Mouse (Mus musculus): ENCODE results near the gene Xlr4a. TPM values are rescaled to one million over a fixed set of nuclear protein-coding genes. Genes with fewer than 3 reads are reported as not detected.
A peak's percentile ranks its signal among the peaks of the same experiment; 100 is the strongest.
"Not testable (repeated sequence)": the region's sequence is repeated elsewhere in the genome, so short reads cannot be mapped to it uniquely, and the experiment has no call there.

Gene Xlr4a
- under 1 TPM in 1 of 2 experiments, not detected in 1; 0.32 TPM for total RNA-seq (2021)
- long read RNA-seq, partial matches to known transcripts: 0 of 1 reads
- long read RNA-seq, other reads (novel, unspliced or antisense): 1 of 1 reads

DNA sequence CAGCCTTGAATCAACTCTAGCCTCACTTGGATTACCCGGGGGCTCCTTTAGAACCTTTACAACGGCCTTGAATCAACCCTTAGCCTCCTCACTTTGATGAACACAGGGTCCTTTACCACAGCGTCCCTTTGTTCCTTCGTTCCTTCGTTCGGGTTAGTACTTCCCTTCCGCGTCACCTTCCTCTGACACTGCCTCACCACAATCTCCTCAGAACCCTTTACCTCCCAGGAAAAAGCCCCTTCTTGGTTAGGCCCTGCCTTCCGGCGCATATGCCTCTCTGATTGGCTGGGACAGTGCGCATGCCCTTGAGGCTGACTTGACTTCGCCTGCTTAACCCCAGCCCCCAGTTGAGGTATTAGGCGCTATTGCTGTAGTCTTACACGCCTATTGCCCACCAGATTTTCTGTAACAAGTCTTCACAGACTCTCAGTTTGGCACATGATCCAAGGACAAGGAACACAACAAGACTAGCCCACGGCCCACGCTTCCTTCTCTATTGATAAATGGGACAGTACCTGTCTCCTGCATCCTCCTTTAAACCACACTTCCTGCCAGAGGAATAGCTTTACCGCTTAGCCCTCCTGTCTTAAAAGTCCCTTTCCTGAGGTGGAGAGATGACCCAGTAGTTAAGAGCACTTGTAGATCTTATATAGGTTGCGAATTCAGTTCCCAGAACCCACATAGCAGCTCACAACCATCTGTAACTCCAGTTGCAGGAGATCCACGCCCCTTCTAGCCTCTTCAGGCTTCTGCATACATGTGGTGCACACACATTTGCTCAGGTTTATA, at the start of gene Xlr4a:
Gene Xlr4a (minus strand): TSS at position 212 of the 789 bp plus-strand sequence.
- DNase-seq (ENCODE audit: low spot score in 2 of 2): not testable (repeated sequence)

DNA sequence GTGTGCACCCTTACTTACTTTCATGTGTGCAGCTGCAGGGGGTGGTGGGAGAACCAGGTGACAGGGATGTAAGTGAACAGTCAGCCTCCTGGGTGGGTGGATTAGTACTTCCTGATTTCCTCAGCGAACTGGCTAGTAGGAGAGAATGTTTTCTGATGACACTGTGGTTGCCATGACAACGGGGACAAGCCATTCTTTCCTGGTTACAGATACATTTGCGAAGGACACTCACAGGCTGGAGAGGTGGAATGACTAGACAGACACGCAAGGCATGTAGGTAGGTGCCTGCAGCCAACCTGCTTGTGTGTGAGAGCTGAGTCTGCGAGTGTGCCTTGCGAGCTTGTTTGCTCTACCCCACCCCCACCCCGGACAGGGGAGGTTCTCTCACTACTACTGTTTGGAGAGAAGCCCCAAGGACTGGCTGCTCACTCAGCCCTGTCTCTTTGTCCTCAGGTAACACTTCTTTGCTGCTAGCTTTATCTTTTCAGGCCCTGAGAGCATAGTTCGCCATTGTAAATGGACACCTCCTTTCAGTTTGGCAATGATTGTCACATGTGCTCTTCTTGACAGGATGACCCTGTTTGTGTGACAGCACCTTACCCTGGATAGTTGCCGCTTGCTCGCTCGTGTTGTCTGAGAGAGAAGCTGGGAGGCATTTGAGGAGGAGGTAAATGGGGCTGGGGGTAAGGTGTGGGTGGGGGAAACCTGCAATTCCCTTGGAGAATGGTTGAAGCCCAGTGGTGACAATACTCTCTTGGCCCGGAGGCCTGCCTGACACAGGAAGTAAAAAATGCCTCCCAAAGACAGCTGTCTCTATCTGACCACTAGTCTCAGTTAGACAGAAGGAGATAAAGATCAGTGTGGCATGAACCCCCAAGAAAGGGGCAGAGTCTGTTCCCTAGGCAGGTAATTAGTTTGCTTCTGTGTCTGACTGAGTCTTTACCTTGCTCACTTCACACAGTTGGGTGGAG, 40.9 kb upstream of the Xlr4a start:
- DNase-seq (ENCODE audit: low spot score in 2 of 2): not testable (repeated sequence)

DNA sequence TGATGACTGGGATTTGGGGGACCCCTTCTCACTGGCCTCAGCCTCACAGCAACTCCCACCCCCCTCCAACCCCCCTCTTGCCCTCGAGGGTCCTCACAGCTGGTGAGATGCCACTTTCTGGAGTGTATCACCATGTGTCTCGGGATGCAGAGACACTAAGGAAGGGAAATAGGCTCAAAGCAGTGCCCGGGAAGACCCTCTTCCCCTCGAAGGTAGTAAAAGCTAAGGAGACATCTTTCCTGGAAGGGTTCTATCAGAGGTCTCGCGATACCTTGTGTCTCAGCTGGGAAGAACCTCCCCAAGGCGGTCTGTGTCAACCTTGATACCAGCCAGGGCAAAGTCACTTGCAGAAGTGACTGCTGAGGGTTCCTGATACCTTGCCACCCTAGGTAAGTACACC, 34.5 kb upstream of the Xlr4a start, which contains the start of gene Gm14685:
Gene Gm14685 (plus strand): TSS at position 301 of the 400 bp plus-strand sequence.
- not testable (repeated sequence) for DNase-seq (ENCODE audit: low spot score in 2 of 2)

DNA sequence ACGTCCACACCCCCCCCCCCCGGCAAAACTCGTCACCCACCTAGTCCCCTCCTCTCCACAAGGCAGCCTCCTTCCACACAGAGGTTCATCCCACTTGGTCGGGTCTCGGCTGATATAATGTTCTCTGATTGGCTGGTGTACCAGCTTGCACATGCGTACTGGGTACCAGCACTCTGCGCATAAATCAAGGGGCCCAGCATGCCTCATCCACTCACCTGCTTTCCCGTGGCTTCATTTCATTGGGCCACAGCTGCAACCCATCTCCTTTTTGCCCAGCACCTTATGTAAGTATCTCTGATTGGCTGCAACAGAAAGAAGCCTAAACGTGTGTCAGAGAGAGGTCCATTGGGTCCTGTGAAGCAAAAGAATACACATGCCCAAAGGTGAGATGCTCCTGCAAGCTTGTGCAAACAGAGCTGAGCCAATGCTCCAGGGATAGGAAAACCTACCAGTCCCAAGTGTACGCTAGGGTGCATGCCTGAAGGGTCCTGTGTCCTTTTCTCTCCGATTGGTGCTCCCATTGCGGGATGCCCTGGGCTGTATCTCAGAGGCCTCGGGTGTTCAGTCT, 14.7 kb upstream of the Xlr4a start, which contains the start of gene Xlr3a:
Gene Xlr3a (minus strand): TSS at position 155 of the 568 bp plus-strand sequence.
- DNase-seq (ENCODE audit: low spot score in 2 of 2): not testable (repeated sequence)

DNA sequence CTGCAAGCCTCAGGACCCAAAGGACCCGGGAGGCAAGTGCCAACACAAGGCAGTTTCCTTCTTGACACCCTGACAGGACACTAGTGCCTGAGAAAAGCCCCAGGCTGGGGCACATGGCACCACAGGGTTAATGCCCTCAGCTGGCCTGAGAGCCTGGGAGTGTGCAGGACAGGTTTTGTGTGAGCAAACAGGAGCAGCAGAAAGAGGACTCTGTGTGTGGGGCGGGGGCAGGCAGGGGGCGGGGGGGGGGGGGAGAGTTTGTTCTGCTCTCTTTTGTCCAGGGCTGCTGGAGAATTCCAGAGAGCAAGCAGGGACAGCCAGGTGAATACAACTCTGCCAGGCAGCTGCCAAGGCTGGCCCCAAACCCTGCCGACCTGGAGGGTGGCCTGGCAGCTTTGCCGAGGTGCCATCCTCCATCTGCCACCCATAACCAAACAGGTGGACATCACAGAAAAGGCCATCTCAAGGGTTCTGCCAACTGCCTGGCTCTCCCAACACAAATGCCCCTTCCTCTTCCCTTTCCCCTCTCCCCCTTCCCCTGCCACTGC, 15.4 kb downstream of the Xlr4a start:
- DNase-seq (ENCODE audit: low spot score in 2 of 2): not testable (repeated sequence)

DNA sequence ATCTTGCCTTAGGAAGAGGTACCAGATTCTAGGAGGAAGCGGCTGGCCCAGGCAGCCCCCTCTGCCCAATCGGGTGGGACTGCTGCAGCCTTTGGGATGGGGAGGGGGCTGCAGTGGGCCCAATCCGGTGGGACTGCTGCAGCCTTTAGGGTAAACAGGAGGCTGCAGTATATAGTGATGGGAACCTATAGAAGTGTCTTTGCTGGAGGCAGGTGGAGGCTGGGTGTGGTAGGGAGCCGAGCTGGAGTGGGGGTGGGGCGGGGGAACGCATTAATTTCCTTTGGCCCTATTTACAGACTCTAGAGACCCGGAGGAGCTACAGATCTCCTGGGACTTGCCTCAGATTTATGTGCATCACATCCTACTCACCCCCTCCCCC, 17.9 kb downstream of the Xlr4a start, which contains the start of gene Pnma3:
Gene Pnma3 (plus strand): TSS at position 373 of the 379 bp plus-strand sequence.
- peak in 1 of 2 experiments; percentile 16 for DNase-seq (ENCODE audit: low spot score in 2 of 2)

DNA sequence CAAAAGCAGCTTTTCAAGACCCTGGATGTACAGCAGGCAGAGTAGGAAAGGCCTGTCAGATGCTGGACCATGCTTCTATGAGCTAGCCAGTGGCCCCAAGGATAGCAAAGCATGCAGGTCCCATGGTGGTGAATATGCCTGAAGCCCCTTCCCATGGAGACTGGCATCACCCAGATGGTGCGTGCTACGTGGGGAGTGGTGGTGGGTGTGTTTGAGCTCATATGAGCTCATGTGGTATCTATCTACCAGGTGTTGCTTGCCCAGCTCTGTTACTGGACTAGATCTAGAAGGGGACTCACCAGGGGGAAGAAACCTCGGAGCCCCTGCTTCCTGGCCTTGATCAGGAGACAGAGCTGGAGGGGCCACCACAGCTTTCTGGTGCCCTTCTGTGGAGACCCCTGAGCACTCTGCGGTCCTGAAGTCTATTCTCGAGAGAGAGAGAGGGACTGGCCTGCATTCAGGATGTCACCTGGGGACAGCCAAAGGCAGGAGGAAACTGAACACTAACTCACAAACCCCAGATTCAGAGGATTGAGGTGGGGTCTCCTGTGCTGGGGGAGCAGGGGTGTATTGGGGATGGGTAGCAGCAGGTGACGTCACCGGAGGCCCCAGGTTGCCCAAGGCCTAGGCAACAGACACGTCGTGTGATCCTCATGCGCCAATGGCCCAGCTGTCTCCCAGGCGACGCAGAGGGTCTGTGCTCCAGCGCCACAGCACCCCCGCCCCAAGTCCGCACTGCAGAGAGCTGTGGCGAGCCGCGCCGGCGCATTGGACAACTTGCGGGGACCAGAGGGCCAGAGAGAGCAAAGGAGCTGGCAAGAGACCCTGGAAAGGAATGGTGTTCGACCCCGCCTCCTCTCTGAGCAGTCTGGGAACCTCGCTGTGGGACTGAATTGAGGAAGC, 18.5 kb downstream of the Xlr4a start:
- DNase-seq (ENCODE audit: low spot score in 2 of 2): peak; percentile 45 to 63

DNA sequence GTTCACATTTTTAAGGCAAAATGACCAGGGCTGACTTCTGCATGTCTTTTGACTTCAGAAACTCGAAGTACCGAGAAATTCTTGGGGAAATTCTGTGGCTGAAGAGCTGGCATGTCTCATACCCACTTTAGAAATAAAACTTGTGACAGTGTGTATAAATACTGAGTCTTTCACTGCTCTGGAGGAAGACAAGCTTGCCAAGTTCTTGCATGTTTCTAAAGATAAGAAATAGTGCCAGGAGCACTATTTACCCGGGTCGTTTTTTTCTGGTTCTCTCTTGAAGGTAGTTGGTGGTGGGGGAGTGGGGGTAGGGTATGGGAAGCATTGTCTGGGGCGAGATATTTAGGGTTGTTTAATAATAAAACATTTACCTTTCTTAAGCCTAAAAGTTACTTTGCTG, 20.0 kb downstream of the Xlr4a start:
- DNase-seq (ENCODE audit: low spot score in 2 of 2): no peak

DNA sequence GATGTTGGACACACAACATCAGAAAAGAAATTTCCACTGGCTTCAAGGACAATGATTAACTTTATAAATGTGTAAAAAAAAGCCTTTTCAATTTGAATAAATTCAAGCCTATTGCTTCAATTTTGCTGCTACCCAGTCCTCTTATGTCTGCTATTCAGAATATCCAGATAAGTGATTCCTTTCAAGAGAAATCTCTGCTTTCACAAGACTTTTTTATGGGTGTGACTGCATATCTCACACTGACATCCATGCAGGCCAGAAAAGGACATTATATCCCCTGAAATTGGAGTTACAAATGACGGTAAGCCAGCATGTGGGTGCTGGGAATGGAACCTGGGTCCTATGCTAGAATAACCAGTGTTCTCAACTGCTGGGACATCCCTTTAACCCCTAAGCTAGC, 20.8 kb downstream of the Xlr4a start:
- DNase-seq (ENCODE audit: low spot score in 2 of 2): no peak

DNA sequence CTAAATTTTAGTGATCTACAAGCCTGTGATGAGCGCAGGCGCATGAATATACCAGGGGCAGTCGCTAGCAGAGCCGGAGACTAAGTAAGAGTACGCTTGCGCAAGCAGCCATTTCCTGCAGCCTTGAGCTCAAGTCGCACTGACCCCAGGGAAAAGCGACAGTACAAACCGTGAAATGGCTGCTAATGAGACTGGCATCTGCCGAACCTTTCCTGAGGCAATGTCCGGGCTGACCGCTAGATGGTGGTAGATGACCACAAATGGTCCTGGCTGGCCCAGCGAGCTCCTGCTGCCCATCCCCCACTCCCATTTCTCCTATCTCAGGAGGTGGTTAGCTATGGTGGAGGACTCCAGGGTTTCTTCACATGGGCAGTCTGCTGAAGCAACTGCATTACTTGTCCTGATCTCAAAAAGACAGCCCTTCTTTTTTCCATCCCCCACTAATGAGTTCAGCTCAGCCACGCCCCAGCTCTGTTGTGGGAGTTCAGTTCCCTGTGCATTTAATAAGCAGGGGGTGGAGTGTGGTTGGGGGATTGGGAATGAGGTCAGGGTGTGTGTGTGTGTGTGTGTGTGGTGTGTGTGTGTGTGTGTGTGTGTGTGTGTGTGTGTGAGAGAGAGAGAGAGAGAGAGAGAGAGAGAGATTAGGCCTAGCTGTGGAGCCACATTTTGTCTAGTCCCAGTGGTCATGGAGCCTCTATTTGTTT, 28.3 kb downstream of the Xlr4a start:
- DNase-seq (ENCODE audit: low spot score in 2 of 2): peak; percentile 97

DNA sequence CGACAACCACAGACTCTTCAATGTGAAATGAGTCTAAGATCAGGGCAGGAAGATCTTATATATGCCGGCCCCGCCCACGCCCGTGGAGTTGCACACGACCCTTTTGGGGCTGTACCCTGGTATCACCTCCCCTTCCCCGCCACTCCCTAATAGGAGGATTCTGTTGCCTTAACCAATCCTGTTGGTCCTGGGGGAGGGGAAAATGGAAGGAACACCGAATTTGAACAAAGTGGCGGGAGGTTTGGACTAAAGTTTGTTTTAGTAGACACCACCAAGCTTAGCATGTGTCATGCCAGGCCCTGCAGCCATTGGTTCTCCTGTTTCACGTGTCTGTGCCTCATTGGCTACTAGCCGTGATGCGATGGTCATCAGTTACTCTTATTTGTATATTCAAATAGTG, 42.6 kb downstream of the Xlr4a start:
- DNase-seq (ENCODE audit: low spot score in 2 of 2): no peak

DNA sequence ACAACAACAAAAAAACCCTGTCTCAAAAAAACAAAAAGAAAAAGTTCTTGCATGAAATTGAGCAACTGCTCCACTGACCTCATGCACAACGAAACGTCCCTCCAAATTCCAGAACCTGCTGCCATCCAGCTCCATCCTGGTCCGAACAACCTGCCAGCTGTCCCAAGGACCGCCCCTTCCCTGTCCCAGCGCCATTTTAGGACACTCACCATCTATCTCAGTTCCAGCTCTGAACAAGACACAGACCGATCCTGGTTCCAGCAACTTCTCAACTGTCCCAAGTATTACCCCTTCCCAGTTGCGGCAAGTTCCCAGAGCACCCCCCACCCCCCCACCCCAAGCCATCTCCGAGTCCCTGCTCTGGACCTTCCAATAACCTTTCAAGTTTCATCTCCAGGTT, 43.4 kb downstream of the Xlr4a start:
- no peak for DNase-seq (ENCODE audit: low spot score in 2 of 2)

DNA sequence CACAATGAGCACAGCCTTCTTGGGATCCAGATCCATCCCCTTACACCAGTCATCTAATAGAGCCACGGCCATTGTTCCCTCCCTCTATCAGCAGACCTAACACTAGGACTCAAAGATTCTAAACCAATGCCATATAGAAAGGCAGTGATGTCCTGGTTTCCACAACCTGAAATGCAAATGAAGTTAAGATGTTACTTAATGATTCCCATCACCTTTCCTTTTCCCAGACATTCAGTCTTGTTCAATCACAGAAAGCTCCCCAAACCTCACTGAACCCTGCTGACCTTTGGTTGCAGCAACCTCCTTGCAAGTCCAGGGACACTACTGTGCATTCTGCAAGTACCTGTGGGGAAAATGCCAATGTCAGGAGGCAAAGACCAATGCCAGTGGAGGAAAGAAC, 45.3 kb downstream of the Xlr4a start, which contains the start of gene Pnma5:
Gene Pnma5 (minus strand): TSS at position 101 of the 400 bp plus-strand sequence.
- DNase-seq (ENCODE audit: low spot score in 2 of 2): no peak

Other genes starting within 250 kb of the Xlr4a start
- gene Cetn2, start 164.1 kb downstream of the Xlr4a start, total RNA-seq (2021): 10 to 100 TPM; 49.7 to 50.1 TPM
- gene Nsdhl, start 163.9 kb downstream of the Xlr4a start, total RNA-seq (2021): 10 to 100 TPM; 51.7 to 52.8 TPM
- 1 to 10 TPM; 1.0 to 1.7 TPM for gene Zfp185, start 95.1 kb downstream of the Xlr4a start, total RNA-seq (2021)
- gene Pnma5, start 45.4 kb downstream of the Xlr4a start, total RNA-seq (2021): under 1 TPM; 0.65 to 0.80 TPM
- gene Pnma3, start 17.7 kb downstream of the Xlr4a start, total RNA-seq (2021): 10 to 100 TPM; 25.5 to 28.1 TPM
- gene Xlr3a, start 14.6 kb upstream of the Xlr4a start, total RNA-seq (2021): under 1 TPM; 0.62 to 0.80 TPM
- 1 to 10 TPM; 1.8 to 2.3 TPM for gene Gm14685, start 34.6 kb upstream of the Xlr4a start, total RNA-seq (2021)
- gene Xlr5b, start 66.3 kb upstream of the Xlr4a start, total RNA-seq (2021): not detected
- 1 to 10 TPM in 1 of 2 experiments, under 1 TPM in 1; 0.48 to 2.1 TPM for gene DXBay18, start 67.0 kb upstream of the Xlr4a start, total RNA-seq (2021)
- not detected for gene Spin2d, start 94.5 kb upstream of the Xlr4a start, total RNA-seq (2021)
- gene Xlr3b, start 109.7 kb upstream of the Xlr4a start, total RNA-seq (2021): 1 to 10 TPM; 4.1 to 7.0 TPM
- under 1 TPM in 1 of 2 experiments, not detected in 1; 0.51 TPM for gene Xlr4b, start 131.9 kb upstream of the Xlr4a start, total RNA-seq (2021)
- gene F8a, start 145.8 kb upstream of the Xlr4a start, total RNA-seq (2021): 10 to 100 TPM; 13.4 to 15.2 TPM
- not detected for gene Xlr4c, start 160.7 kb upstream of the Xlr4a start, total RNA-seq (2021)
- gene Xlr3c, start 182.9 kb upstream of the Xlr4a start, total RNA-seq (2021): not detected
- gene Xlr5a, start 210.5 kb upstream of the Xlr4a start, total RNA-seq (2021): not detected
- not detected for gene Xlr5c, start 210.5 kb upstream of the Xlr4a start, total RNA-seq (2021)